Mouse (Mus musculus) left cerebral cortex, postnatal 4 days (tissue): ENCODE measurements around the gene Arhgef38. TPM values are rescaled to one million over a fixed set of nuclear protein-coding genes. Genes with fewer than 3 reads are reported as not detected.
A peak's percentile ranks its signal among the peaks of the same experiment; 100 is the strongest.

Experiments
- DNase-seq: peaks from one replicate; pipeline ENCODE4 v3.0.0-alpha.2; 2022
- intact Hi-C: fragments of 180-260 bp; cut with DNase I; formaldehyde crosslinking; loops from one replicate; pipeline ENCODE4 v1.15.1; 2025
- total RNA-seq, 2 experiments: library from RNA; stranded (reverse); gene quantifications; 2 replicates each; pipeline ENCODE4 v1.2.3; 2021

Arhgef38 gene
- total RNA-seq, result under 1 TPM; 0.10 to 0.14 TPM

GRCm38 (mm10) chr3:133234821-133235295 is at the start of gene Arhgef38:
TSS of gene Arhgef38 (minus strand) at chr3:133234949.
- no peak for DNase-seq
- intact Hi-C loops, result no loop called here

GRCm38 (mm10) chr3:133271887-133272286 is 37.1 kb upstream of the Arhgef38 start:
- DNase-seq, result peak; percentile 76
- intact Hi-C loops, result loop anchor here (10.0 kb wide), 1 partner anchor 137 kb away; no protein-coding TSS in a partner anchor

- intact Hi-C loops, result no loop called here
- no peak for DNase-seq
Measured at GRCm38 (mm10) chr3:133258860-133259259, 24.1 kb upstream of the Arhgef38 start.

GRCm38 (mm10) chr3:133255842-133256241 is 21.1 kb upstream of the Arhgef38 start:
- intact Hi-C loops, result no loop called here

GRCm38 (mm10) chr3:133244027-133244426 is 9.3 kb upstream of the Arhgef38 start:
- no peak for DNase-seq
- intact Hi-C loops, result no loop called here

More at GRCm38 (mm10) chr3:133255842-133256241, 21.1 kb upstream of the Arhgef38 start:
- no peak for DNase-seq

GRCm38 (mm10) chr3:133241916-133242315 is 7.2 kb upstream of the Arhgef38 start:
- no peak for DNase-seq
- intact Hi-C loops, result no loop called here

- no peak for DNase-seq
- intact Hi-C loops, result no loop called here
Measured at GRCm38 (mm10) chr3:133233993-133234392, 756 bp downstream of the Arhgef38 start.

GRCm38 (mm10) chr3:133230427-133230826 is 4.3 kb downstream of the Arhgef38 start:
- no peak for DNase-seq
- intact Hi-C loops, result no loop called here

- no peak for DNase-seq
- intact Hi-C loops, result no loop called here
Measured at GRCm38 (mm10) chr3:133229594-133229993, 5.2 kb downstream of the Arhgef38 start.

- no peak for DNase-seq
- intact Hi-C loops, result no loop called here
Measured at GRCm38 (mm10) chr3:133227258-133228012, 7.3 kb downstream of the Arhgef38 start.

GRCm38 (mm10) chr3:133218501-133218900 is 16.2 kb downstream of the Arhgef38 start:
- intact Hi-C loops, result loop anchor here (10.0 kb wide), 1 partner anchor 84 kb away; no protein-coding TSS in a partner anchor
- DNase-seq, result no peak

GRCm38 (mm10) chr3:133215198-133215819 is 19.4 kb downstream of the Arhgef38 start:
- DNase-seq, result no peak
- intact Hi-C loops, result loop anchor here (10.0 kb wide), 1 partner anchor 81 kb away; no protein-coding TSS in a partner anchor

- intact Hi-C loops, result loop anchor here (10.0 kb wide), 1 partner anchor 79 kb away; no protein-coding TSS in a partner anchor
- DNase-seq, result no peak
Measured at GRCm38 (mm10) chr3:133213434-133214114, 21.2 kb downstream of the Arhgef38 start.

- no peak for DNase-seq
- intact Hi-C loops, result loop anchor here (10.0 kb wide), 1 partner anchor 77 kb away; no protein-coding TSS in a partner anchor
Measured at GRCm38 (mm10) chr3:133211324-133211723, 23.4 kb downstream of the Arhgef38 start.

GRCm38 (mm10) chr3:133203713-133204112 is 31.0 kb downstream of the Arhgef38 start:
- no peak for DNase-seq
- intact Hi-C loops, result no loop called here

- no peak for DNase-seq
- intact Hi-C loops, result no loop called here
Measured at GRCm38 (mm10) chr3:133202171-133202570, 32.6 kb downstream of the Arhgef38 start.

GRCm38 (mm10) chr3:133188930-133189329 is 45.8 kb downstream of the Arhgef38 start:
- intact Hi-C loops, result no loop called here

GRCm38 (mm10) chr3:133187524-133187923 is 47.2 kb downstream of the Arhgef38 start:
- intact Hi-C loops, result no loop called here

More at GRCm38 (mm10) chr3:133188930-133189329, 45.8 kb downstream of the Arhgef38 start:
- DNase-seq, result no peak

GRCm38 (mm10) chr3:133176033-133176750 is 58.6 kb downstream of the Arhgef38 start:
- intact Hi-C loops, result no loop called here
- no peak for DNase-seq

More at GRCm38 (mm10) chr3:133187524-133187923, 47.2 kb downstream of the Arhgef38 start:
- DNase-seq, result no peak

- no peak for DNase-seq
- intact Hi-C loops, result no loop called here
Measured at GRCm38 (mm10) chr3:133172291-133172690, 62.5 kb downstream of the Arhgef38 start.
